Mouse (Mus musculus): ENCODE data around the gene Slco2a1.

DNA sequence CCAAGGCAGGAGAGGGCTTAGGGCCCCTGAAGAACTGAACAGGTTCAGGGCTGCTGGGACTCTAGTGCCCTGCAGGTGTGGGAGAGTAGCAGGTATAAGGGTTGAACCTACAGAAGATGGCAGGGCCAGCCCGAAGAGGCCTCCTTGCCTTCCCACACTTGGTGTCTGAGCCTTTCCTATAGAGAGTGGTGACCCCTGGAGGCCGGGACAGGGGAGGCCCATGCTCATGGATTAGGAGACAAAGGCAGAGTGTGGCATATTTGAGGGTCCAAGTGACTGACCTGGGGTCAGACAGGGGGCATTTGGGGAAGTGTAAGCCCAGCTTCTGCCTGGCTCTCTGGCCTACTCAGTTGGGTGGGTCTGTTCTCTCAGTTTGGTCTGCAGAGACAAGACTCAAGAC is 131.7 kb downstream of the Slco2a1 start:
- TF ChIP-seq POLR2AphosphoS5 (IDR thresholded peaks at IDR 0.05; ENCODE audit: insufficient replicate concordance, low read depth, low read length) (no peak), CTCF (IDR thresholded peaks at IDR 0.05; ENCODE audit: low read depth, low read length) (no peak)
